Mouse (Mus musculus) stomach, postnatal 0 days (tissue): ENCODE measurements around the gene Irf4. TPM values are rescaled to one million over a fixed set of nuclear protein-coding genes. Genes with fewer than 3 reads are reported as not detected.

ENCODE experiments used
- ATAC-seq: fragments of 200-750 bp; cut with Nextera tagmentation; 2 replicates; pipeline ENCODE4 v1.8.0; 2017; ENCODE audit not compliant: low FRiP score, low TSS enrichment
- DNase-seq: peaks from one replicate; pipeline ENCODE4 v3.0.0-alpha.2; 2016; ENCODE audit warnings: low spot score
- H3K27ac ChIP-seq: fragments of 300-500 bp; sonication (generic); replicated peaks from 2 replicates; pipeline ENCODE4 v1.5.1; 2014; ENCODE audit warnings: mild to moderate bottlenecking, control low read depth
- H3K27me3 ChIP-seq: fragments of 300-500 bp; sonication (generic); 2 replicates; pipeline ENCODE4 v1.6.1; 2014; ENCODE audit warnings: low read length; ENCODE audit not compliant: control insufficient read depth, insufficient read depth
- H3K36me3 ChIP-seq: fragments of 300-500 bp; sonication (generic); 2 replicates; pipeline ENCODE4 v1.6.1; 2014; ENCODE audit warnings: low read length, mixed read lengths; ENCODE audit not compliant: control insufficient read depth, insufficient read depth
- H3K4me1 ChIP-seq: fragments of 300-500 bp; sonication (generic); replicated peaks from 2 replicates; pipeline ENCODE4 v1.6.1; 2014; ENCODE audit warnings: antibody characterized with exemption; ENCODE audit not compliant: control insufficient read depth, insufficient read depth
- H3K4me2 ChIP-seq: fragments of 300-500 bp; sonication (generic); replicated peaks from 2 replicates; pipeline ENCODE4 v1.6.1; 2014; ENCODE audit warnings: low read depth, mild to moderate bottlenecking, control low read depth, moderate library complexity
- H3K4me3 ChIP-seq: fragments of 300-500 bp; sonication (generic); 2 replicates; pipeline ENCODE4 v1.5.1; 2014; ENCODE audit warnings: low read depth, low read length, control low read depth
- H3K9ac ChIP-seq: fragments of 300-500 bp; sonication (generic); 2 replicates; pipeline ENCODE4 v1.6.1; 2014; ENCODE audit warnings: mild to moderate bottlenecking, low read length, control low read depth, mixed read lengths
- H3K9me3 ChIP-seq: fragments of 300-500 bp; sonication (generic); 2 replicates; pipeline ENCODE4 v1.6.1; 2016; ENCODE audit warnings: low read length; ENCODE audit not compliant: control insufficient read depth
- CTCF ChIP-seq: IDR thresholded peaks from 2 replicates; pipeline ENCODE4 v1.5.1; 2016; ENCODE audit warnings: antibody characterized with exemption, low read depth, mild to moderate bottlenecking, moderate library complexity
- EP300 ChIP-seq: optimal IDR thresholded peaks from 2 replicates; pipeline ENCODE3; 2016; ENCODE audit warnings: antibody characterized with exemption
- WGBS: fragments of 180-500 bp; shearing (Covaris S2); extraction: QIAGEN DNeasy Blood & Tissue Kit; methylation state at CpG from one replicate; pipeline ENCODE4 v1.1.7; 2014; 5-methylcytosine and 5-hydroxymethylcytosine counted together
- polyA plus RNA-seq: library from polyadenylated mRNA; unstranded; fragments of >200 nt; fragmentation: Nextera tagmentation; extraction: Ambion mirVana; gene quantifications from 2 replicates; pipeline ENCODE4 v1.2.1, GENCODE M21; 2015

Irf4 gene
- polyA plus RNA-seq, 1 experiment from 2014 or later: 0.05 TPM

DNA sequence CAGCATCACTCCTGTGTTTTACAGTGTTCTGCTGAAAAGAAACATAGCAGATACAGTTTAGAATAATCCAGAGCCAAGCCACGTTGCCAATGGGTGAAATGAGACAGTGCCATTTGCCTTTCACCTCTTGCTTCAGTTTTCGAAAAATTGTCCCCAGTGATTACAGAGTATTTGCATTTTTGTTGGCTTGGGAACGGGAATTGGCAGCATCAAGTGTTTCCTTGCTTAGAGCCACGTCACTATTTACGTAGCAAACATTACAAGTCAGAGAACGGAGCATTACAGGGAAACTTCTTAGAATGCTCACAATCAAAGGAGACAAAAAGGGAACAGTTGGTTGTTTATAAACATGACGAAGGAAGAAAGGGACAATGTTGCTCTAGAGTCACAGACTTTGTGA lies 3.9 kb upstream of the Irf4 start:
- H3K9ac ChIP-seq: no peak overlapping the region
- no peak for TF ChIP-seq EP300
- 39% methylated on average over 7 of the region's 7 CpGs for WGBS
- H3K27me3 ChIP-seq: peaks cover 14% of the 10 kb centered on the region; the same call in 1 of the 2 replicates
- no peaks in the 10 kb centered on the region for H3K9me3 ChIP-seq
- no peak overlapping the region for H3K4me3 ChIP-seq
- H3K36me3 ChIP-seq: no peaks in the 10 kb centered on the region
- 0 out of 2 replicates have a peak, but pooled peaks cover 2% of the 10 kb centered on the region for H3K4me1 ChIP-seq
- no peak for ATAC-seq
- DNase-seq: no peak
- H3K4me2 ChIP-seq: no peak overlapping the region
- no peak overlapping the region for H3K27ac ChIP-seq

GRCm38 (mm10) chr13:30747068-30747467 lies 2.0 kb upstream of the Irf4 start:
- no peaks in the 10 kb centered on the region for H3K9me3 ChIP-seq
- H3K4me3 ChIP-seq: no peak overlapping the region
- no peak overlapping the region for H3K27ac ChIP-seq
- ATAC-seq (no peak), DNase-seq (no peak)
- H3K4me2 ChIP-seq: no peak overlapping the region
- H3K27me3 ChIP-seq: peaks cover 14% of the 10 kb centered on the region; the same call in 1 of the 2 replicates
- H3K9ac ChIP-seq: no peak overlapping the region
- TF ChIP-seq EP300 (no peak), CTCF (no peak)
- no peaks in the 10 kb centered on the region for H3K36me3 ChIP-seq
- H3K4me1 ChIP-seq: peaks cover 2% of the 10 kb centered on the region; the same call in 1 of the 2 replicates
- WGBS: 76% methylated on average over 5 of the region's 5 CpGs

- Histone ChIP-seq H3K4me3 (no peak overlapping the region), H3K27me3 (peaks cover 14% of the 10 kb centered on the region; the same call in 1 of the 2 replicates)
Measured at GRCm38 (mm10) chr13:30747504-30747903, 1.5 kb upstream of the Irf4 start.

DNA sequence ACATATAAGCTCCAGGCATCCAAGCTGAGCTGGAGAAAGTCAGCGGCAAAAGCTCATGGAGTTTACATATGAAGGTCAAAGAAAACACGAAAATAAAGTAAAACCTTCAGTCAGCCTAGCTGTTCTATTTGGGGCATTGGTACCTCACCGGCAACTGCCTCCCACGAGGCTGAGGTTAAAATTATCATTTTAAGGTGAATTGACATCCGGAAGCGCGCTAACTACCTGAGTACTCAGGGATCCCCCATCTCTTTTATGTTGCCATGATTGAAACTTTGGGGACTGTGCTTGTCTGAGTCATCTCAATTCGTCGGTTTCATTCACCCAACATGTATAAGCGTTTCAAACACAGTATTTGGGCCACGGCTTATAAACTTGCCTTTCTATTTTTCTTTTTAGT lies 705 bp upstream of the Irf4 start:
- WGBS: 63% methylated on average over 11 of the region's 11 CpGs
- Histone ChIP-seq H3K4me2 (no peak overlapping the region), H3K36me3 (no peaks in the 10 kb centered on the region), H3K4me3 (no peak overlapping the region), H3K27me3 (peaks cover 14% of the 10 kb centered on the region; the same call in 1 of the 2 replicates), H3K4me1 (peaks cover 2% of the 10 kb centered on the region; the same call in 1 of the 2 replicates), H3K9ac (no peak overlapping the region), H3K27ac (no peak overlapping the region), H3K9me3 (no peaks in the 10 kb centered on the region)
- TF ChIP-seq EP300 (no peak), CTCF (no peak)
- no peak for DNase-seq
- no peak for ATAC-seq

More at GRCm38 (mm10) chr13:30747504-30747903, 1.5 kb upstream of the Irf4 start:
- 63% methylated on average over 11 of the region's 11 CpGs for WGBS
- Histone ChIP-seq H3K27ac (no peak overlapping the region), H3K9ac (no peak overlapping the region), H3K4me2 (no peak overlapping the region), H3K9me3 (no peaks in the 10 kb centered on the region), H3K36me3 (no peaks in the 10 kb centered on the region), H3K4me1 (peaks cover 2% of the 10 kb centered on the region; the same call in 1 of the 2 replicates)
- DNase-seq: no peak
- TF ChIP-seq CTCF: no peak
- no peak for ATAC-seq

DNA sequence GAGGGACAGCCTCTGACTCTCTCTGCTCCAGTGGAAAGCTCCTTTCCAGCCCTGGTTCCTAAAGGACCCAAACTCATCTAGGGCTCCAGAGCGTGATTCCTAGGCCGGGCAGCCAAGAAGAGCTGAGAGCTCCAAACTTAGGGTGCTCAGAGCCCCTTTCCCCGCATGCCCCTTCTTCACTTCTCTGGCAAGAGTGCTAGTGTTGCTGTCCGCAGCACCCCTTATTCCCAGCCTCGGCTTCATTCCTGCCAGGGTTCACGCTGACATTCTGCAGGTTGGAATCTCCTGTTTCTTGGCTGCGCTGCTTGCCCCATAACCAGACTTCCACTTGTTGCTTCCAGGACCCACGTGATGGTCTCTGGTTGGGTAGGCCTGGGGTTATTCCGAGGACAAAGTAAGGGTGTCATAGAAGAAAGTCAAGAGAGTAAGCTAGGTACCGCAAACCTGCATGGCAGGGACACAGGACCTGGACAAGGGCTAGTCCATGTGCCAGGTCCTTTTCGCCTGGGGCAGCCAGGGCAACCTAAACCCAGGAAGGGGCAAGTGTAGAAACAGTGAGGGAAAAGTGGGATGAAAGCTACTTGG lies 623 bp downstream of the Irf4 start:
- Histone ChIP-seq H3K9me3 (no peaks in the 10 kb centered on the region), H3K27ac (no peak overlapping the region), H3K9ac (0 out of 2 replicates have a peak overlapping the region, but pooled peaks have one; percentile 23), H3K4me3 (peak overlapping the region; percentile 41), H3K36me3 (no peaks in the 10 kb centered on the region), H3K4me2 (peak overlapping the region; percentile 67), H3K27me3 (peaks cover 14% of the 10 kb centered on the region; the same call in 1 of the 2 replicates), H3K4me1 (peaks cover 2% of the 10 kb centered on the region; the same call in 1 of the 2 replicates)
- TF ChIP-seq EP300: no peak
- TF ChIP-seq CTCF: no peak
- 7% methylated on average over 11 of the region's 11 CpGs for WGBS
- ATAC-seq (no peak), DNase-seq (no peak)
